Mouse (Mus musculus): ENCODE data around the gene Gm3233. TPM values are rescaled to one million over a fixed set of nuclear protein-coding genes. Genes with fewer than 3 reads are reported as not detected.
"Not testable (repeated sequence)": the region's sequence is repeated elsewhere in the genome, so short reads cannot be mapped to it uniquely, and the experiment has no call there.

Gene Gm3233
- polyA plus RNA-seq, 1 experiment from 2014 or later: not detected

GRCm38 (mm10) chr10:77750686-77751085, 8.8 kb downstream of the Gm3233 start:
- not testable (repeated sequence) for H3K9ac ChIP-seq (ENCODE audit: low read length)

GRCm38 (mm10) chr10:77741924-77742688, 17.4 kb downstream of the Gm3233 start, which contains the start of gene Gm18596:
Gene Gm18596, minus strand, starts transcription at chr10:77742638.
- H3K4me3 ChIP-seq (ENCODE audit: low read depth, low read length); ATAC-seq (ENCODE audit: insufficient read depth, low FRiP score, low TSS enrichment); H3K27me3 ChIP-seq (ENCODE audit: control insufficient read depth, insufficient read depth, low read length); DNase-seq (ENCODE audit: low spot score); H3K27ac ChIP-seq (ENCODE audit: low read depth, low read length); H3K4me1 ChIP-seq (ENCODE audit: control insufficient read depth, insufficient read depth, low read length); H3K9ac ChIP-seq (ENCODE audit: low read length); H3K9me3 ChIP-seq (ENCODE audit: control insufficient read depth, low read length); H3K36me3 ChIP-seq (ENCODE audit: control insufficient read depth, insufficient read depth, low read length); H3K4me2 ChIP-seq (ENCODE audit: low read depth): not testable (repeated sequence)
- 62% methylated on average over 4 of the region's 5 CpGs for WGBS

More at GRCm38 (mm10) chr10:77750686-77751085, 8.8 kb downstream of the Gm3233 start:
- H3K4me1 ChIP-seq (ENCODE audit: control insufficient read depth, insufficient read depth, low read length); ATAC-seq (ENCODE audit: insufficient read depth, low FRiP score, low TSS enrichment); DNase-seq (ENCODE audit: low spot score); H3K4me3 ChIP-seq (ENCODE audit: low read depth, low read length); H3K9me3 ChIP-seq (ENCODE audit: control insufficient read depth, low read length); H3K4me2 ChIP-seq (ENCODE audit: low read depth); H3K36me3 ChIP-seq (ENCODE audit: control insufficient read depth, insufficient read depth, low read length); H3K27me3 ChIP-seq (ENCODE audit: control insufficient read depth, insufficient read depth, low read length); H3K27ac ChIP-seq (ENCODE audit: low read depth, low read length): not testable (repeated sequence)
- WGBS: 79% methylated on average over 1 of the region's 1 CpGs

- no peaks in the 10 kb centered on the region for H3K9me3 ChIP-seq (ENCODE audit: control insufficient read depth, low read length)
- no peak overlapping the region for H3K4me2 ChIP-seq (ENCODE audit: low read depth)
- no peak for DNase-seq (ENCODE audit: low spot score)
- no peak for ATAC-seq (ENCODE audit: insufficient read depth, low FRiP score, low TSS enrichment)
- H3K36me3 ChIP-seq (ENCODE audit: control insufficient read depth, insufficient read depth, low read length): no peaks in the 10 kb centered on the region
- WGBS: 87% methylated on average over 4 of the region's 4 CpGs
- H3K4me3 ChIP-seq (ENCODE audit: low read depth, low read length): no peak overlapping the region
- no peaks in the 10 kb centered on the region for H3K27me3 ChIP-seq (ENCODE audit: control insufficient read depth, insufficient read depth, low read length)
- no peaks in the 10 kb centered on the region for H3K4me1 ChIP-seq (ENCODE audit: control insufficient read depth, insufficient read depth, low read length)
- no peak overlapping the region for H3K9ac ChIP-seq (ENCODE audit: low read length)
- no peak overlapping the region for H3K27ac ChIP-seq (ENCODE audit: low read depth, low read length)
Measured at GRCm38 (mm10) chr10:77738929-77739328, 20.6 kb downstream of the Gm3233 start.

GRCm38 (mm10) chr10:77735928-77736327, 23.6 kb downstream of the Gm3233 start:
- DNase-seq (ENCODE audit: low spot score): no peak
- Histone ChIP-seq H3K4me3 (ENCODE audit: low read depth, low read length) (no peak overlapping the region), H3K27ac (ENCODE audit: low read depth, low read length) (no peak overlapping the region), H3K9ac (ENCODE audit: low read length) (no peak overlapping the region), H3K36me3 (ENCODE audit: control insufficient read depth, insufficient read depth, low read length) (no peaks in the 10 kb centered on the region), H3K9me3 (ENCODE audit: control insufficient read depth, low read length) (no peaks in the 10 kb centered on the region), H3K4me2 (ENCODE audit: low read depth) (no peak overlapping the region), H3K27me3 (ENCODE audit: control insufficient read depth, insufficient read depth, low read length) (no peaks in the 10 kb centered on the region), H3K4me1 (ENCODE audit: control insufficient read depth, insufficient read depth, low read length) (no peaks in the 10 kb centered on the region)
- 86% methylated on average over 1 of the region's 1 CpGs for WGBS
- no peak for ATAC-seq (ENCODE audit: insufficient read depth, low FRiP score, low TSS enrichment)

- Histone ChIP-seq H3K4me2 (ENCODE audit: low read depth) (no peak overlapping the region), H3K4me1 (ENCODE audit: control insufficient read depth, insufficient read depth, low read length) (no peaks in the 10 kb centered on the region), H3K27ac (ENCODE audit: low read depth, low read length) (no peak overlapping the region), H3K4me3 (ENCODE audit: low read depth, low read length) (no peak overlapping the region), H3K9ac (ENCODE audit: low read length) (no peak overlapping the region), H3K36me3 (ENCODE audit: control insufficient read depth, insufficient read depth, low read length) (no peaks in the 10 kb centered on the region), H3K27me3 (ENCODE audit: control insufficient read depth, insufficient read depth, low read length) (no peaks in the 10 kb centered on the region), H3K9me3 (ENCODE audit: control insufficient read depth, low read length) (no peaks in the 10 kb centered on the region)
- ATAC-seq (ENCODE audit: insufficient read depth, low FRiP score, low TSS enrichment): no peak
- no peak for DNase-seq (ENCODE audit: low spot score)
- 56% methylated on average over 4 of the region's 4 CpGs for WGBS
Measured at GRCm38 (mm10) chr10:77729241-77729640, 30.2 kb downstream of the Gm3233 start.

GRCm38 (mm10) chr10:77728280-77728679, 31.2 kb downstream of the Gm3233 start:
- 59% methylated on average over 4 of the region's 4 CpGs for WGBS
- no peak for ATAC-seq (ENCODE audit: insufficient read depth, low FRiP score, low TSS enrichment)
- no peak overlapping the region for H3K4me3 ChIP-seq (ENCODE audit: low read depth, low read length)

GRCm38 (mm10) chr10:77726186-77726585, 33.3 kb downstream of the Gm3233 start, which contains the start of gene Gm10100:
Gene Gm10100, plus strand, starts transcription at chr10:77726486.
- Histone ChIP-seq H3K27me3 (ENCODE audit: control insufficient read depth, insufficient read depth, low read length) (no peaks in the 10 kb centered on the region), H3K27ac (ENCODE audit: low read depth, low read length) (no peak within 1 kb of the TSS), H3K4me1 (ENCODE audit: control insufficient read depth, insufficient read depth, low read length) (no peaks in the 10 kb centered on the region), H3K36me3 (ENCODE audit: control insufficient read depth, insufficient read depth, low read length) (no peaks in the 10 kb centered on the region), H3K4me2 (ENCODE audit: low read depth) (no peak within 1 kb of the TSS), H3K9me3 (ENCODE audit: control insufficient read depth, low read length) (no peaks in the 10 kb centered on the region), H3K9ac (ENCODE audit: low read length) (no peak within 1 kb of the TSS), H3K4me3 (ENCODE audit: low read depth, low read length) (no peak within 1 kb of the TSS)
- no peak for ATAC-seq (ENCODE audit: insufficient read depth, low FRiP score, low TSS enrichment)
- DNase-seq (ENCODE audit: low spot score): no peak
- 55% methylated on average over 3 of the region's 3 CpGs for WGBS

More at GRCm38 (mm10) chr10:77728280-77728679, 31.2 kb downstream of the Gm3233 start:
- H3K27ac ChIP-seq (ENCODE audit: low read depth, low read length): no peak overlapping the region
- H3K4me1 ChIP-seq (ENCODE audit: control insufficient read depth, insufficient read depth, low read length): no peaks in the 10 kb centered on the region
- no peak overlapping the region for H3K9ac ChIP-seq (ENCODE audit: low read length)
- H3K9me3 ChIP-seq (ENCODE audit: control insufficient read depth, low read length): no peaks in the 10 kb centered on the region
- H3K27me3 ChIP-seq (ENCODE audit: control insufficient read depth, insufficient read depth, low read length): no peaks in the 10 kb centered on the region
- H3K36me3 ChIP-seq (ENCODE audit: control insufficient read depth, insufficient read depth, low read length): no peaks in the 10 kb centered on the region
- H3K4me2 ChIP-seq (ENCODE audit: low read depth): no peak overlapping the region
- no peak for DNase-seq (ENCODE audit: low spot score)

- Histone ChIP-seq H3K9me3 (ENCODE audit: control insufficient read depth, low read length) (no peaks in the 10 kb centered on the region), H3K4me3 (ENCODE audit: low read depth, low read length) (no peak overlapping the region), H3K27me3 (ENCODE audit: control insufficient read depth, insufficient read depth, low read length) (no peaks in the 10 kb centered on the region), H3K27ac (ENCODE audit: low read depth, low read length) (no peak overlapping the region), H3K9ac (ENCODE audit: low read length) (no peak overlapping the region), H3K4me2 (ENCODE audit: low read depth) (no peak overlapping the region), H3K4me1 (ENCODE audit: control insufficient read depth, insufficient read depth, low read length) (no peaks in the 10 kb centered on the region), H3K36me3 (ENCODE audit: control insufficient read depth, insufficient read depth, low read length) (no peaks in the 10 kb centered on the region)
- 70% methylated on average over 8 of the region's 8 CpGs for WGBS
- DNase-seq (ENCODE audit: low spot score): no peak
- no peak for ATAC-seq (ENCODE audit: insufficient read depth, low FRiP score, low TSS enrichment)
Measured at GRCm38 (mm10) chr10:77724855-77725254, 34.6 kb downstream of the Gm3233 start.

- 97% methylated on average over 1 of the region's 1 CpGs for WGBS
- not testable (repeated sequence) for H3K4me3 ChIP-seq (ENCODE audit: low read depth, low read length); H3K4me2 ChIP-seq (ENCODE audit: low read depth); H3K9ac ChIP-seq (ENCODE audit: low read length); H3K4me1 ChIP-seq (ENCODE audit: control insufficient read depth, insufficient read depth, low read length); DNase-seq (ENCODE audit: low spot score); H3K9me3 ChIP-seq (ENCODE audit: control insufficient read depth, low read length); H3K27me3 ChIP-seq (ENCODE audit: control insufficient read depth, insufficient read depth, low read length); H3K27ac ChIP-seq (ENCODE audit: low read depth, low read length); H3K36me3 ChIP-seq (ENCODE audit: control insufficient read depth, insufficient read depth, low read length); ATAC-seq (ENCODE audit: insufficient read depth, low FRiP score, low TSS enrichment)
Measured at GRCm38 (mm10) chr10:77720299-77720698, 39.2 kb downstream of the Gm3233 start, which contains the start of gene Krtap12-1. Gene Krtap12-1, plus strand, starts transcription at chr10:77720599.

All from neural tube, embryonic 11.5 days (tissue).